Mouse (Mus musculus) neural tube, embryonic 15.5 days (tissue): ENCODE measurements around the gene Phka1. TPM values are rescaled to one million over a fixed set of nuclear protein-coding genes. Genes with fewer than 3 reads are reported as not detected.

Source experiments
- polyA plus RNA-seq: library from polyadenylated mRNA; unstranded; fragments of >200 nt; fragmentation: Nextera tagmentation; extraction: Ambion mirVana; gene quantifications from 2 replicates; pipeline ENCODE4 v1.2.1, GENCODE M21; 2015

Phka1 gene
- polyA plus RNA-seq, 1 experiment from 2014 or later, result 9.1 TPM

Other genes with a start within 250 kb of the Phka1 start
- gene Hdac8, start 138.9 kb downstream of the Phka1 start, polyA plus RNA-seq, result 8.7 and 9.7 TPM in 2 replicates
- gene Gm3880, start 42.7 kb upstream of the Phka1 start, polyA plus RNA-seq, result not detected in 2 replicates
- not detected in 2 replicates for gene Gm9112, start 63.4 kb upstream of the Phka1 start, polyA plus RNA-seq
- gene Dmrtc1b, start 63.6 kb upstream of the Phka1 start, polyA plus RNA-seq, result not detected in 2 replicates
- gene Dmrtc1c1, start 158.7 kb upstream of the Phka1 start, polyA plus RNA-seq, result not detected in 2 replicates
- not detected in 2 replicates for gene Dmrtc1c2, start 210.4 kb upstream of the Phka1 start, polyA plus RNA-seq
- not detected in 2 replicates for gene 1700031F05Rik, start 223.7 kb upstream of the Phka1 start, polyA plus RNA-seq